7 mouse cellular contexts compared by ENCODE assay signal in genomic region chr17:27907512-27908205, GRCm38 (mm10). TPM values are rescaled to one million over a fixed set of nuclear protein-coding genes. Genes with fewer than 3 reads are reported as not detected.
DNase-seq lines count a peak whose midpoint lies in the region; ATAC-seq and TF ChIP-seq lines count a peak whose summit lies in the region.

No protein-coding gene starts in this region.

- intact Hi-C loops in heart, adult 2 months (cut with DNase I) = loop anchor here (1.0 to 5.0 kb wide), 6 partner anchors 50 to 172 kb away; partner anchors contain the start of gene Uhrf1bp1

- peaks cover 3% of the 10 kb centered on the region; the same call in 1 of the 2 replicates for H3K79me2 ChIP-seq in heart, adult 2 months (replicated peaks; ENCODE audit: control insufficient read depth, insufficient read depth, low read length)

- peak; percentile 72 for TF ChIP-seq POLR2A in heart, adult 2 months (IDR thresholded peaks at IDR 0.05; ENCODE audit: insufficient read depth, low read depth, low read length)

- peaks cover 32% of the 10 kb centered on the region for H3K4me1 ChIP-seq in embryonic facial prominence, embryonic 13.5 days
- H3K4me1 ChIP-seq in heart, adult 2 months (ENCODE audit: control insufficient read depth, insufficient read depth, low read length) = peaks cover 2% of the 10 kb centered on the region
- peaks cover 35% of the 10 kb centered on the region for H3K4me1 ChIP-seq in limb, embryonic 13.5 days
- peaks cover 33% of the 10 kb centered on the region for H3K4me1 ChIP-seq in midbrain, embryonic 16.5 days (ENCODE audit: control insufficient read depth, insufficient read depth, low read length)

- H3K4me2 ChIP-seq in embryonic facial prominence, embryonic 13.5 days = peak overlapping the region; percentile 87
- peak overlapping the region; percentile 81 for H3K4me2 ChIP-seq in limb, embryonic 13.5 days (replicated peaks)
- peak overlapping the region; percentile 89 for H3K4me2 ChIP-seq in midbrain, embryonic 16.5 days (ENCODE audit: low read length)

- DNase-seq in adrenal gland, postnatal 36 days = peak; percentile 96
- peak; percentile 93 to 98 for DNase-seq in heart, adult 2 months
- peak; percentile 92 to 94 for DNase-seq in kidney, adult 8-10 months
- peak; percentile 92 to 94 for DNase-seq in spleen, postnatal 10 days (ENCODE audit: low spot score in 2 of 2)

- peak overlapping the region; percentile 91 for H3K9ac ChIP-seq in embryonic facial prominence, embryonic 13.5 days
- peak overlapping the region; percentile 76 for H3K9ac ChIP-seq in heart, adult 2 months (ENCODE audit: low read depth, low read length)
- peak overlapping the region; percentile 89 for H3K9ac ChIP-seq in limb, embryonic 13.5 days
- H3K9ac ChIP-seq in midbrain, embryonic 16.5 days (ENCODE audit: low read depth, low read length) = peak overlapping the region; percentile 78

- peak; percentile 70; the same call in 1 of the 2 replicates for TF ChIP-seq EP300 in heart, adult 2 months (IDR thresholded peaks at IDR 0.05; ENCODE audit: insufficient read depth, low read depth, low read length)

- H3K27me3 ChIP-seq in embryonic facial prominence, embryonic 13.5 days = no peaks in the 10 kb centered on the region
- H3K27me3 ChIP-seq in heart, adult 2 months (ENCODE audit: control insufficient read depth, insufficient read depth, low read length) = no peaks in the 10 kb centered on the region
- no peaks in the 10 kb centered on the region for H3K27me3 ChIP-seq in limb, embryonic 13.5 days
- H3K27me3 ChIP-seq in midbrain, embryonic 16.5 days (ENCODE audit: control insufficient read depth, insufficient read depth, low read depth, low read length) = no peaks in the 10 kb centered on the region

- H3K9me3 ChIP-seq in embryonic facial prominence, embryonic 13.5 days = no peaks in the 10 kb centered on the region
- H3K9me3 ChIP-seq in limb, embryonic 13.5 days = no peaks in the 10 kb centered on the region
- no peaks in the 10 kb centered on the region for H3K9me3 ChIP-seq in midbrain, embryonic 16.5 days (replicated peaks; ENCODE audit: control insufficient read depth, low read length, poor library complexity, severe bottlenecking)

- peak overlapping the region; percentile 69 for H3K27ac ChIP-seq in embryonic facial prominence, embryonic 13.5 days
- peak overlapping the region; percentile 72 for H3K27ac ChIP-seq in heart, adult 2 months
- peak overlapping the region; percentile 90; the same call in 1 of the 2 replicates for H3K27ac ChIP-seq in limb, embryonic 13.5 days
- H3K27ac ChIP-seq in midbrain, embryonic 16.5 days (ENCODE audit: low read length) = peak overlapping the region; percentile 66

- H3K4me3 ChIP-seq in embryonic facial prominence, embryonic 13.5 days = peak overlapping the region; percentile 77
- H3K4me3 ChIP-seq in heart, adult 2 months = peak overlapping the region; percentile 95
- H3K4me3 ChIP-seq in limb, embryonic 13.5 days = peak overlapping the region; percentile 95
- peak overlapping the region; percentile 60 for H3K4me3 ChIP-seq in midbrain, embryonic 16.5 days (ENCODE audit: low read depth, low read length)

- ATAC-seq in embryonic facial prominence, embryonic 13.5 days (ENCODE audit: insufficient number of reproducible peaks, insufficient read depth, low FRiP score, low TSS enrichment, low read depth) = no peak
- peak; percentile 42; the same call in 1 of the 2 replicates for ATAC-seq in limb, embryonic 13.5 days (ENCODE audit: low FRiP score, low read depth)
- peak; percentile 19; the same call in 1 of the 2 replicates for ATAC-seq in midbrain, embryonic 16.5 days

- H3K36me3 ChIP-seq in embryonic facial prominence, embryonic 13.5 days = peaks cover 21% of the 10 kb centered on the region
- H3K36me3 ChIP-seq in heart, adult 2 months (ENCODE audit: control insufficient read depth, insufficient read depth, low read length) = no peaks in the 10 kb centered on the region
- peaks cover 28% of the 10 kb centered on the region for H3K36me3 ChIP-seq in limb, embryonic 13.5 days
- H3K36me3 ChIP-seq in midbrain, embryonic 16.5 days (ENCODE audit: control insufficient read depth, insufficient read depth, low read length) = peaks cover 7% of the 10 kb centered on the region

- TF ChIP-seq CTCF in heart, adult 2 months (IDR thresholded peaks at IDR 0.05) = peak; percentile 73

- WGBS in embryonic facial prominence, embryonic 13.5 days = under 1% methylated on average over 45 of the region's 45 CpGs
- WGBS in heart, adult 2 months = under 1% methylated on average over 45 of the region's 45 CpGs
- under 1% methylated on average over 45 of the region's 45 CpGs for WGBS in limb, embryonic 13.5 days
- under 1% methylated on average over 45 of the region's 45 CpGs for WGBS in midbrain, embryonic 16.5 days

RNA-seq across cellular contexts. Expression of gene Anks1, which starts 1.4 kb away (rescaled TPM):
- total RNA-seq in adrenal gland, postnatal 36 days (2021) = 10 to 100 TPM; 22.3 to 27.7 TPM
- polyA plus RNA-seq in embryonic facial prominence, embryonic 13.5 days (2015; fragmentation: Nextera tagmentation; extraction: Ambion mirVana) = 13.3 and 13.4 TPM in 2 replicates
- total RNA-seq in heart, adult 2 months (2021) = 10 to 100 TPM; 51.6 to 76.4 TPM
- 64.4 and 90.1 TPM in 2 replicates for polyA plus RNA-seq in heart, adult 2 months (2012; rRNA removed)
- polyA plus RNA-seq in limb, embryonic 13.5 days (2015; fragmentation: Nextera tagmentation; extraction: Ambion mirVana) = 14.1 and 16.5 TPM in 2 replicates
- polyA plus RNA-seq in midbrain, embryonic 16.5 days (2015; fragmentation: Nextera tagmentation; extraction: Ambion mirVana) = 56.2 and 66.9 TPM in 2 replicates

RNA-seq across cellular contexts. Expression of gene Taf11, which starts 2.0 kb away (rescaled TPM):
- total RNA-seq in adrenal gland, postnatal 36 days (2021) = 10 to 100 TPM; 29.5 to 31.4 TPM
- 89.6 and 90.4 TPM in 2 replicates for polyA plus RNA-seq in embryonic facial prominence, embryonic 13.5 days (2015; fragmentation: Nextera tagmentation; extraction: Ambion mirVana)
- 10 to 100 TPM; 21.5 to 21.6 TPM for total RNA-seq in heart, adult 2 months (2021)
- 12.5 and 13.2 TPM in 2 replicates for polyA plus RNA-seq in heart, adult 2 months (2012; rRNA removed)
- 81.0 and 90.6 TPM in 2 replicates for polyA plus RNA-seq in limb, embryonic 13.5 days (2015; fragmentation: Nextera tagmentation; extraction: Ambion mirVana)
- 57.8 and 71.9 TPM in 2 replicates for polyA plus RNA-seq in midbrain, embryonic 16.5 days (2015; fragmentation: Nextera tagmentation; extraction: Ambion mirVana)

RNA-seq across cellular contexts. Expression of gene Uhrf1bp1, which starts 51.4 kb away (rescaled TPM):
- 10 to 100 TPM; 26.8 to 33.4 TPM for total RNA-seq in adrenal gland, postnatal 36 days (2021)
- 6.5 and 7.1 TPM in 2 replicates for polyA plus RNA-seq in embryonic facial prominence, embryonic 13.5 days (2015; fragmentation: Nextera tagmentation; extraction: Ambion mirVana)
- total RNA-seq in heart, adult 2 months (2021) = 10 to 100 TPM; 14.7 to 19.4 TPM
- polyA plus RNA-seq in heart, adult 2 months (2012; rRNA removed) = 5.3 and 10.1 TPM in 2 replicates
- polyA plus RNA-seq in limb, embryonic 13.5 days (2015; fragmentation: Nextera tagmentation; extraction: Ambion mirVana) = 6.7 and 7.5 TPM in 2 replicates
- 6.0 and 6.5 TPM in 2 replicates for polyA plus RNA-seq in midbrain, embryonic 16.5 days (2015; fragmentation: Nextera tagmentation; extraction: Ambion mirVana)
